Mouse (Mus musculus) bone marrow, adult 2 months (tissue): ENCODE measurements at regions not wholly inside any gene's neighbourhood (a gene's known extent, or its start where the extent isn't known, plus 50 kb on each side); places are given as distances from the start of the nearest gene placed in this dataset.
"Not testable (repeated sequence)": the region's sequence is repeated elsewhere in the genome, so short reads cannot be mapped to it uniquely, and the experiment has no call there.

Experiments used
- H3K27ac ChIP-seq: fragments of 200-500 bp; 2 replicates; pipeline ENCODE4 v1.5.1; 2012; ENCODE audit warnings: low read depth, mild to moderate bottlenecking, control low read depth, inconsistent platforms, low read length; ENCODE audit not compliant: control insufficient read depth, poor library complexity, insufficient read depth
- H3K4me1 ChIP-seq: fragments of 200-500 bp; 2 replicates; pipeline ENCODE4 v1.6.1; 2011; ENCODE audit warnings: low read length; ENCODE audit not compliant: control insufficient read depth, insufficient read depth
- H3K4me3 ChIP-seq: fragments of 200-500 bp; replicated peaks from 2 replicates; pipeline ENCODE3; 2011; ENCODE audit warnings: mild to moderate bottlenecking, low read depth, low read length, control low read depth; ENCODE audit not compliant: control insufficient read depth
- CTCF ChIP-seq: fragments of 200-500 bp; IDR thresholded peaks from 2 replicates; pipeline ENCODE4 v1.5.1; 2011; ENCODE audit warnings: low read length, control low read depth; ENCODE audit not compliant: control insufficient read depth, insufficient read depth
- POLR2A ChIP-seq: fragments of 200-500 bp; IDR thresholded peaks from 2 replicates; pipeline ENCODE4 v1.6.1; 2011; ENCODE audit warnings: low read depth, mild to moderate bottlenecking, control low read depth, low read length, borderline replicate concordance; ENCODE audit not compliant: control insufficient read depth
- WGBS: fragments of 180-500 bp; shearing (Covaris S2); methylation state at CpG from one replicate; pipeline ENCODE4 v1.1.7; 2018; 5-methylcytosine and 5-hydroxymethylcytosine counted together

- WGBS: 58% methylated on average over 4 of the region's 4 CpGs
- H3K27ac ChIP-seq: no peak overlapping the region
These were observed 178.0 kb upstream of the Klf14 start for GRCm38 (mm10) chr6:31136895-31137294.

GRCm38 (mm10) chr6:31137351-31137750, 178.5 kb upstream of the Klf14 start:
- TF ChIP-seq POLR2A (no peak), CTCF (no peak)
- no peak overlapping the region for H3K27ac ChIP-seq
- no peak overlapping the region for H3K4me3 ChIP-seq
- no peaks in the 10 kb centered on the region for H3K4me1 ChIP-seq
- WGBS: 91% methylated on average over 8 of the region's 8 CpGs

More at GRCm38 (mm10) chr6:31136895-31137294, 178.0 kb upstream of the Klf14 start:
- Histone ChIP-seq H3K4me1 (no peaks in the 10 kb centered on the region), H3K4me3 (no peak overlapping the region)
- TF ChIP-seq POLR2A (no peak), CTCF (peak; percentile 31; the same call in 1 of the 2 replicates)

- 80% methylated on average over 9 of the region's 9 CpGs for WGBS
- no peaks in the 10 kb centered on the region for H3K4me1 ChIP-seq
- TF ChIP-seq POLR2A (no peak), CTCF (no peak)
These were observed 181.1 kb upstream of the Klf14 start for GRCm38 (mm10) chr6:31140000-31140399.

GRCm38 (mm10) chr6:31140593-31140992, 181.7 kb upstream of the Klf14 start:
- no peak overlapping the region for H3K4me3 ChIP-seq
- WGBS: 77% methylated on average over 5 of the region's 5 CpGs
- no peaks in the 10 kb centered on the region for H3K4me1 ChIP-seq
- TF ChIP-seq POLR2A (no peak), CTCF (no peak)
- H3K27ac ChIP-seq: no peak overlapping the region

More at GRCm38 (mm10) chr6:31140000-31140399, 181.1 kb upstream of the Klf14 start:
- Histone ChIP-seq H3K4me3 (no peak overlapping the region), H3K27ac (no peak overlapping the region)

- H3K4me3 ChIP-seq: no peak overlapping the region
- no peaks in the 10 kb centered on the region for H3K4me1 ChIP-seq
- no peak for TF ChIP-seq POLR2A
- no peak for TF ChIP-seq CTCF
- WGBS: 87% methylated on average over 6 of the region's 6 CpGs
- no peak overlapping the region for H3K27ac ChIP-seq
These were observed 182.6 kb upstream of the Klf14 start for GRCm38 (mm10) chr6:31141486-31141885.

- not testable (repeated sequence) for H3K4me3 ChIP-seq, H3K27ac ChIP-seq, H3K4me1 ChIP-seq
- 95% methylated on average over 15 of the region's 15 CpGs for WGBS
These were observed 183.7 kb upstream of the Klf14 start for GRCm38 (mm10) chr6:31142479-31143007.

- 66% methylated on average over 10 of the region's 10 CpGs for WGBS
- Histone ChIP-seq H3K4me3 (no peak overlapping the region), H3K27ac (no peak overlapping the region), H3K4me1 (no peaks in the 10 kb centered on the region)
- TF ChIP-seq POLR2A: no peak
- TF ChIP-seq CTCF: no peak
These were observed 186.8 kb upstream of the Klf14 start for GRCm38 (mm10) chr6:31145687-31146086.

- no peak overlapping the region; the same call in 1 of the 2 replicates for H3K27ac ChIP-seq
- H3K4me3 ChIP-seq: no peak overlapping the region
- 66% methylated on average over 5 of the region's 5 CpGs for WGBS
- no peak for TF ChIP-seq CTCF
- no peak for TF ChIP-seq POLR2A
- H3K4me1 ChIP-seq: no peaks in the 10 kb centered on the region
These were observed 187.9 kb upstream of the Klf14 start for GRCm38 (mm10) chr6:31146779-31147178.

GRCm38 (mm10) chr6:31147682-31148081, 188.8 kb upstream of the Klf14 start:
- Histone ChIP-seq H3K27ac (no peak overlapping the region), H3K4me1 (no peaks in the 10 kb centered on the region), H3K4me3 (no peak overlapping the region)
- WGBS: 91% methylated on average over 10 of the region's 10 CpGs
- no peak for TF ChIP-seq CTCF
- no peak for TF ChIP-seq POLR2A
